Mouse (Mus musculus) intestine, embryonic 15.5 days (tissue): ENCODE results near the gene Eng. TPM values are rescaled to one million over a fixed set of nuclear protein-coding genes. Genes with fewer than 3 reads are reported as not detected.

Experiments
- ATAC-seq: fragments of 200-750 bp; cut with Nextera tagmentation; 2 replicates; pipeline ENCODE4 v1.8.0; 2017; ENCODE audit warnings: moderate TSS enrichment, moderate library complexity
- H3K27ac ChIP-seq: fragments of 300-500 bp; sonication (generic); 2 replicates; pipeline ENCODE4 v1.5.1; 2015; ENCODE audit warnings: mild to moderate bottlenecking, inconsistent platforms
- H3K27me3 ChIP-seq: fragments of 300-500 bp; sonication (generic); replicated peaks from 2 replicates; pipeline ENCODE4 v1.6.1; 2015; ENCODE audit warnings: inconsistent platforms
- H3K36me3 ChIP-seq: fragments of 300-500 bp; sonication (generic); 2 replicates; pipeline ENCODE4 v1.6.1; 2015; ENCODE audit warnings: inconsistent platforms
- H3K4me1 ChIP-seq: fragments of 300-500 bp; sonication (generic); replicated peaks from 2 replicates; pipeline ENCODE4 v1.6.1; 2015; ENCODE audit warnings: inconsistent platforms
- H3K4me2 ChIP-seq: fragments of 300-500 bp; sonication (generic); replicated peaks from 2 replicates; pipeline ENCODE4 v1.6.1; 2015; ENCODE audit warnings: mild to moderate bottlenecking, inconsistent platforms
- H3K4me3 ChIP-seq: fragments of 300-500 bp; sonication (generic); replicated peaks from 2 replicates; pipeline ENCODE4 v1.5.1; 2015; ENCODE audit warnings: inconsistent platforms
- H3K9ac ChIP-seq: fragments of 300-500 bp; sonication (generic); 2 replicates; pipeline ENCODE4 v1.6.1; 2015; ENCODE audit warnings: inconsistent platforms
- H3K9me3 ChIP-seq: fragments of 300-500 bp; sonication (generic); 2 replicates; pipeline ENCODE4 v1.6.1; 2016; ENCODE audit warnings: inconsistent platforms
- WGBS: fragments of 180-500 bp; shearing (Covaris S2); methylation state at CpG from one replicate; pipeline ENCODE4 v1.1.7; 2015; 5-methylcytosine and 5-hydroxymethylcytosine counted together
- polyA plus RNA-seq: library from polyadenylated mRNA; unstranded; fragments of >200 nt; fragmentation: Nextera tagmentation; extraction: Ambion mirVana; gene quantifications from 2 replicates; pipeline ENCODE4 v1.2.1, GENCODE M21; 2015

The Eng gene
- polyA plus RNA-seq, 1 experiment from 2014 or later = 62.6 TPM

GRCm38 (mm10) chr2:32625873-32626694, 20.3 kb upstream of the Eng start:
- H3K36me3 ChIP-seq = no peaks in the 10 kb centered on the region
- peak overlapping the region; percentile 49 for H3K27ac ChIP-seq
- no peak overlapping the region for H3K4me3 ChIP-seq
- H3K27me3 ChIP-seq = no peaks in the 10 kb centered on the region
- WGBS = 31% methylated on average over 5 of the region's 5 CpGs
- ATAC-seq = no peak
- H3K4me2 ChIP-seq = peak overlapping the region; percentile 60
- no peak overlapping the region for H3K9ac ChIP-seq
- H3K4me1 ChIP-seq = peaks cover 57% of the 10 kb centered on the region
- H3K9me3 ChIP-seq = no peaks in the 10 kb centered on the region

DNA sequence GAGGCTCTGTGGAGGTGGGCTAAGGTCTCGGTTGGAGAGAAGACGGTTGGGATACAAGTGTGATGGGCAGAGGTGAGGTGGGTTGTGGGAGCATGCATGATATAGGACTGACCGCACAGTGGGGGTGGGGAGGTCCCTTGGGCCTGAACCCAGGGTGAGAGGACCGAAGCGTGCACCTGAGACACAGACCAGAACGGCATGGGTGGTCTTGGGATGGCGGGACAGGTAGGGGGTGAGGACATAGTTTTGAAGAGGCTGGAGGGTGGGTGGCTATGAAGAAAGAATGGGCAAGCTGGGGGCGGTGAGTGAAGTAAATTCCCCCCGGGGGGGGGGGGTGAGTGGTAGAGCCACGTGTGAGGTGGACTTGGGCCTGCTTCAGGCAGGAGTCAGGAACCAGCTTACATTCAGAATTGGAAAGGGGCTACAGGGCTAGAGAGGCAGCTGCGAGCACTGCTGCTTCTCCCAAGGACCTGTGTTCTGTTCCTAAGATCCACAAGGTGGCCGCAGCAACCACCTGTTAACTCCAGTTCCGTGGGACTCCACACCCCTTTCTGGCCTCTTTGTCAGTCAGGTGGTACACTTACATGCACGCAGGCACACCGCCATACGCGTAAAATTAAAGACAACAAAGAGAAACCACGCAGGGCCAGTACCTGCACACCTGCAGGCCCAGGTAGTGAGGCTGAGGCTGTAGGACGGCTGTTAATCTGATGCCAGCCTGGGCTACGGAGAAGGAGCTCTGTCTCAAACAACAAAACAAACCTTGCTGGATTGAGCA, 18.9 kb upstream of the Eng start:
- no peak overlapping the region for H3K4me3 ChIP-seq
- no peaks in the 10 kb centered on the region for H3K9me3 ChIP-seq
- H3K27me3 ChIP-seq = no peaks in the 10 kb centered on the region
- WGBS = 62% methylated on average over 20 of the region's 20 CpGs
- no peak overlapping the region for H3K4me2 ChIP-seq
- peaks cover 47% of the 10 kb centered on the region for H3K4me1 ChIP-seq
- 0 out of 2 replicates have a peak, but pooled peaks have one; percentile 7 for ATAC-seq
- H3K9ac ChIP-seq = no peak overlapping the region
- H3K36me3 ChIP-seq = no peaks in the 10 kb centered on the region
- H3K27ac ChIP-seq = peak overlapping the region; percentile 41; the same call in 1 of the 2 replicates

GRCm38 (mm10) chr2:32628044-32628550, 18.3 kb upstream of the Eng start:
- H3K4me1 ChIP-seq = peaks cover 47% of the 10 kb centered on the region

DNA sequence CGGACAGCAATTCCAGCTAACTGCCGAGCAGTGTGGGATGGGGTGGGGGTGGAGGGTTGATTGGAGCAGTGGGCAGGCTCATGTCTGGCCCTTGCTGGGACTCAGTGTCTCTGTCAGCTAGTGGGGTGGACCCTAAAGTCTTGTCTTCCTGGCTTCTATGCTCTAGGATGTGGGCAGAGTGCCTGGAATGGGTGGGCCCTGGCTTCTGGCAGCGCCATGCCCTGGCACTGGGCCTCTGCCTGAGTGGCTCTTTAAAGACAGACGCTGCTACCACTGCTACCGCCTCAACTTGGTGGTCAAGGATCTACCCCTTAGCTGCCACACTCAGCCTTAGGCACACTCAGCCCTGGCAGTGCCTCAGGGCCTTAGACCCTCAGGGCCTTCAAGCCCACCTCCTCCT, 17.7 kb upstream of the Eng start:
- no peak overlapping the region for H3K4me3 ChIP-seq
- H3K9me3 ChIP-seq = no peaks in the 10 kb centered on the region
- ATAC-seq = no peak
- WGBS = 50% methylated on average over 5 of the region's 5 CpGs
- H3K4me1 ChIP-seq = peaks cover 50% of the 10 kb centered on the region
- no peak overlapping the region for H3K9ac ChIP-seq
- no peaks in the 10 kb centered on the region for H3K36me3 ChIP-seq
- no peak overlapping the region for H3K4me2 ChIP-seq
- H3K27ac ChIP-seq = 0 out of 2 replicates have a peak overlapping the region, but pooled peaks have one; percentile 36
- no peaks in the 10 kb centered on the region for H3K27me3 ChIP-seq

More at GRCm38 (mm10) chr2:32628044-32628550, 18.3 kb upstream of the Eng start:
- Histone ChIP-seq H3K27ac (peak overlapping the region; percentile 41; the same call in 1 of the 2 replicates), H3K27me3 (no peaks in the 10 kb centered on the region), H3K9ac (no peak overlapping the region), H3K9me3 (no peaks in the 10 kb centered on the region), H3K36me3 (no peaks in the 10 kb centered on the region), H3K4me3 (no peak overlapping the region), H3K4me2 (no peak overlapping the region)
- 0 out of 2 replicates have a peak, but pooled peaks have one; percentile 11 for ATAC-seq
- 56% methylated on average over 4 of the region's 4 CpGs for WGBS

GRCm38 (mm10) chr2:32629276-32629976, 17.0 kb upstream of the Eng start:
- H3K27me3 ChIP-seq = no peaks in the 10 kb centered on the region
- no peaks in the 10 kb centered on the region for H3K9me3 ChIP-seq
- 50% methylated on average over 9 of the region's 9 CpGs for WGBS
- ATAC-seq = no peak
- H3K27ac ChIP-seq = no peak overlapping the region
- H3K4me1 ChIP-seq = peaks cover 46% of the 10 kb centered on the region
- no peak overlapping the region for H3K9ac ChIP-seq
- no peaks in the 10 kb centered on the region for H3K36me3 ChIP-seq
- H3K4me2 ChIP-seq = no peak overlapping the region
- no peak overlapping the region for H3K4me3 ChIP-seq

- no peak overlapping the region for H3K4me2 ChIP-seq
- WGBS = 89% methylated on average over 7 of the region's 9 CpGs
- H3K36me3 ChIP-seq = no peaks in the 10 kb centered on the region
- no peaks in the 10 kb centered on the region for H3K9me3 ChIP-seq
- H3K27ac ChIP-seq = no peak overlapping the region
- no peaks in the 10 kb centered on the region for H3K27me3 ChIP-seq
- ATAC-seq = no peak
- no peak overlapping the region for H3K4me3 ChIP-seq
- peaks cover 44% of the 10 kb centered on the region for H3K4me1 ChIP-seq
- H3K9ac ChIP-seq = no peak overlapping the region
Observed at GRCm38 (mm10) chr2:32630036-32630435, 16.4 kb upstream of the Eng start.

GRCm38 (mm10) chr2:32631046-32631445, 15.3 kb upstream of the Eng start:
- Histone ChIP-seq H3K9me3 (no peaks in the 10 kb centered on the region), H3K27ac (no peak overlapping the region), H3K27me3 (no peaks in the 10 kb centered on the region), H3K36me3 (no peaks in the 10 kb centered on the region), H3K9ac (no peak overlapping the region), H3K4me3 (no peak overlapping the region), H3K4me2 (no peak overlapping the region), H3K4me1 (peaks cover 34% of the 10 kb centered on the region)
- WGBS = 88% methylated on average over 10 of the region's 10 CpGs
- no peak for ATAC-seq

DNA sequence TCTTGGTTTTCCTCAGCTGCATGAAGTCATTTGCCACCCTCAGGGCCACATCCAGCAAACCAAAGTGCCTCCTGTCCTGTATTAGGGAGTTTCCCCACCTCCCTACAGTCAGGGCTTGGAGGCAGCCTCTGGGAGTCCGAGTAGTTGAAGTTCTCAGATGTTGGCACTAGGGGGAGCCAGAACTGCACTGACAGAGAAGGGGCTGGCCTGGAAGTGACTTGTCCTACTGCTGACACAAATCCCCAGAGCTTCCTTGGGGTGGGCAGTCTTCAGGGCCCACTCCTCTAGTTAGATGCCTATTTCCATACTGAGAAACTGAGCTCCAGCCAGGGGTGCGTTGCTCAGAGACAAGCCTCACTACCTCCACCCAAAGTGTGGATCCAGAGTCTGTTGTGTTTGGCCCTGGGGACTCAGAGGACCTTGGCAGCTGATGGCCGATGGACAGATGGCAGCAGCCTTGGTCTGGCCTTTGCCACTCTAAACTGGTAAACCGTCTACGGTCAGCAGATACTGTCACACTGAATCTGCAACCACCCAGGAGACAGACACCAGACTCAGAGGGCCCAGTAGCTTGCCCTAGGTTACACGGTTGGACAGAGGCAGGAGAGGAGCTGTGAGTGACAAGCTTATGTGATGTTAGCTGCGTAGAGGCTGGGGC, 14.5 kb upstream of the Eng start:
- Histone ChIP-seq H3K9me3 (no peaks in the 10 kb centered on the region), H3K9ac (no peak overlapping the region), H3K27ac (no peak overlapping the region), H3K27me3 (no peaks in the 10 kb centered on the region), H3K4me3 (no peak overlapping the region), H3K4me1 (peaks cover 26% of the 10 kb centered on the region), H3K36me3 (no peaks in the 10 kb centered on the region), H3K4me2 (no peak overlapping the region)
- peak; percentile 48 for ATAC-seq
- 55% methylated on average over 7 of the region's 7 CpGs for whole genome bisulfite sequencing

DNA sequence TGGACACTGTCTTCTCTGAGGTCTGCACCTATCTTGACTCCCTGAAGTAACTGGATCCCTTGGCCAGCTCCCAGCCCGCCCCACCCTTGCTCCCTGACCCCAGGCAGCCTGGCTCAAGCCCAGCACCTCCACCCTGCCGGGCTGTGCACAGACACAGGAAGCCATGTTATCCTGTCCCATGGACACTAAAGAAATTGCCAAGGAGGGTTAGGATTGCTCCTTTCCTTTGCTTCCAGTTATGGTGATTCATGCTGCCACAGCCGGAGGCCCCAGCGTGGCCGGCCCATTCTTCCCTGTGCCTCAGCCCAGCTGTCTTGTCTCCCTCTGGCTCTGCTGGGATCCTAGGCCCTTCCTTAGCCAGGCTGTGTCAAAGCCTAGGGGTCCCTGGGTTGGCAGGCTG, 12.7 kb upstream of the Eng start:
- peak overlapping the region; percentile 54; the same call in 1 of the 2 replicates for H3K27ac ChIP-seq

DNA sequence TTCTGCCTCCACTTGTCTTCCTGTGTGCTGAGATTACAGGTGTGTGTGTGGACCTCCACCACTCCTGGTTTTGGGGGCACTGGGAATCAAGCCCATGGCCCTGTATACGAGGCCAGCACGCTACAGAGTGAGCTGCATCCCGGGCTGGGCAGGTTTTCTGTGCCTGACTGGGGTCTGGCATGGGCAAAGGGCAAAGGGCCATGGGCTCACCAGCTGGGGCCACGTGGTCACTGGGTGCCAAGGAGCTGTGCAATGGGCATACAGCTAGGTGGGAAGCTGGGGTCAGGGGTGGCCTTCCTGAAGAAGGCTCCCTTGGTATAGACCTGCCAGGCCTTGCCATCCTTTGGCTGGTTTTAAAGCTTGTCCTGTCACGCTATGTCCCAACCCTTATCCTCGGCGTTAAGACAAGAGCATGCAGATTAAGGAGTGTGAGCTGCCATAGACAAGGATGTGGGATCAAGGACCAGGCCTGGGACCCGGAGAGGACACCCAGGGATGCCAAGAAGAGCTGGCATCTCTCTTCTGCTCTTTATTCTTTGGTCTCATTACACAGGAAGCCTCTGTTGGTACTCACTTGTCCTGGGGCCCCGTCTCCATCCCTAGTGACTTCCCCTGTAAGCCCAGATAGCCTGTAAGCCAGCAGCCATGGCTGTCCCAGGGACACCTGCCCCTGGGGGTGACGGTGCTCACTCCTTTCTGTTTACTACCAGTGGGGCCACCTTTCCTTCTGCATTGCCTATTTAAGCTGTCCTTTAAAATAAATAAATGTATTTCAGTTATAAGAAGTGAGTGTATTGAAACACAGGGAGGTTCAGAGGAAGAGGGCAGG, 11.9 kb upstream of the Eng start:
- no peaks in the 10 kb centered on the region for H3K36me3 ChIP-seq
- no peak overlapping the region for H3K4me2 ChIP-seq
- ATAC-seq = no peak
- H3K4me1 ChIP-seq = peaks cover 12% of the 10 kb centered on the region
- no peak overlapping the region for H3K4me3 ChIP-seq
- H3K9ac ChIP-seq = no peak overlapping the region
- no peaks in the 10 kb centered on the region for H3K9me3 ChIP-seq
- H3K27me3 ChIP-seq = no peaks in the 10 kb centered on the region
- WGBS = 85% methylated on average over 10 of the region's 10 CpGs
- no peak overlapping the region for H3K27ac ChIP-seq

More for the DNA sequence above, 12.7 kb upstream of the Eng start:
- no peak for ATAC-seq
- WGBS = 72% methylated on average over 5 of the region's 5 CpGs
- H3K9me3 ChIP-seq = no peaks in the 10 kb centered on the region
- H3K4me3 ChIP-seq = no peak overlapping the region
- H3K27me3 ChIP-seq = no peaks in the 10 kb centered on the region
- H3K36me3 ChIP-seq = no peaks in the 10 kb centered on the region
- H3K4me1 ChIP-seq = peaks cover 20% of the 10 kb centered on the region
- H3K9ac ChIP-seq = no peak overlapping the region; the same call in 1 of the 2 replicates
- H3K4me2 ChIP-seq = no peak overlapping the region

DNA sequence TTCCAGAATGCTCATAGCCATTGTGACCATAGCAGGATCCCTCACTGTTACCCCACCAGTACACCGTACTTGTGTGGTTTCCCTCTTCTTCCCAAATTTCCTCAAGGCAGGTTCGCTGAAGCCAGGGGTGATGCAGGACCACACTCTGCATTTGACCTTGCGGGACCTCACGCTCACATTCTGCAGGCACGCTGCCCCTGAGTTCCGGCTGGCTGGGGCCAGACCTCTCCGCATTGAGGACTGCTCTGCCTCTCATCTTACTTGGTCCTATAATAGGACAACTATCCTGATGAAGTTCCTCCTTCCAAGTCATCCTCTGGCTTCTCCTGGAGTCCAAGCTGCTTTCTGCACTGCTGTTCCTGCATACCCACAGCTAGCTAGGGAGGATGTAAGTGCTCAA, 9.8 kb upstream of the Eng start:
- H3K27ac ChIP-seq = peak overlapping the region; percentile 5; the same call in 1 of the 2 replicates
- WGBS = 75% methylated on average over 7 of the region's 7 CpGs
- H3K9ac ChIP-seq = no peak overlapping the region
- no peak for ATAC-seq
- H3K27me3 ChIP-seq = no peaks in the 10 kb centered on the region
- peaks cover 12% of the 10 kb centered on the region for H3K4me1 ChIP-seq
- H3K4me3 ChIP-seq = no peak overlapping the region
- H3K4me2 ChIP-seq = no peak overlapping the region
- no peaks in the 10 kb centered on the region for H3K9me3 ChIP-seq
- no peaks in the 10 kb centered on the region for H3K36me3 ChIP-seq
